ENCODE assay signal across 19 mouse cellular contexts in genomic region chr5:91036628-91037027, GRCm38 (mm10). TPM values are rescaled to one million over a fixed set of nuclear protein-coding genes. Genes with fewer than 3 reads are reported as not detected.
DNase-seq lines count a peak whose midpoint lies in the region; ATAC-seq and TF ChIP-seq lines count a peak whose summit lies in the region.
"Had no signal": no experiment of that assay in that cellular context is flagged by ENCODE, and none has a peak within 500 bp of the region (broad histone marks: within the 10 kb centered on the region; RNA-seq: fewer than 3 reads in every experiment).

No protein-coding gene starts in this region.

- no peak overlapping the region for H3K27ac ChIP-seq in gastrocnemius, adult 2 months
- no peak overlapping the region for H3K27ac ChIP-seq in midbrain, embryonic 13.5 days
- H3K27ac ChIP-seq: forebrain, embryonic 10.5 days; hindbrain, embryonic 10.5 days; limb, embryonic 12.5 days had no signal

- WGBS in midbrain, embryonic 13.5 days = 94% methylated on average over 4 of the region's 4 CpGs

- no peaks in the 10 kb centered on the region for H3K9me3 ChIP-seq in midbrain, embryonic 13.5 days
- H3K9me3 ChIP-seq: forebrain, embryonic 10.5 days; hindbrain, embryonic 10.5 days; limb, embryonic 12.5 days; megakaryocyte, embryonic 14.5 days had no signal

- H3K36me3 ChIP-seq in midbrain, embryonic 13.5 days = no peaks in the 10 kb centered on the region
- H3K36me3 ChIP-seq: forebrain, embryonic 10.5 days; hindbrain, embryonic 10.5 days; limb, embryonic 12.5 days had no signal

- peak; percentile 52 for DNase-seq in gastrocnemius, adult 18-20 months (ENCODE audit: low spot score)
- no peak for DNase-seq in gastrocnemius, adult 2 months
- peak; percentile 3 to 6 for DNase-seq in urinary bladder, postnatal 36 days (ENCODE audit: low spot score in 2 of 2)
- no peak for DNase-seq in urinary bladder, postnatal 25 days (ENCODE audit: low spot score)
- DNase-seq in lung, postnatal 10 days = peak; percentile 9
- DNase-seq: cerebellum, adult 8-10 months; gastrocnemius, postnatal 25 days; layer of hippocampus, adult 9-11 months had no signal

- no peak overlapping the region for H3K9ac ChIP-seq in midbrain, embryonic 13.5 days (replicated peaks)
- H3K9ac ChIP-seq: limb, embryonic 12.5 days had no signal

- ATAC-seq in midbrain, embryonic 13.5 days = no peak
- no peak for ATAC-seq in frontal cortex, adult (ENCODE audit: low TSS enrichment)
- ATAC-seq in inflammation-experienced regulatory T-cells, adult 6 months = no peak
- ATAC-seq: Patski had no signal

- no peak for TF ChIP-seq CTCF in gastrocnemius, adult 2 months (IDR thresholded peaks at IDR 0.05)

- intact Hi-C loops in gastrocnemius, adult 2 months (cut with DNase I) = no loop called here

- no peaks in the 10 kb centered on the region for H3K27me3 ChIP-seq in midbrain, embryonic 13.5 days
- H3K27me3 ChIP-seq: limb, embryonic 12.5 days; megakaryocyte, embryonic 14.5 days; Patski had no signal

- no peaks in the 10 kb centered on the region for H3K4me1 ChIP-seq in midbrain, embryonic 13.5 days (replicated peaks)
- H3K4me1 ChIP-seq: forebrain, embryonic 10.5 days; hindbrain, embryonic 10.5 days had no signal

- H3K4me2 ChIP-seq in midbrain, embryonic 13.5 days (replicated peaks) = no peak overlapping the region
- H3K4me2 ChIP-seq: limb, embryonic 12.5 days had no signal

- no peak overlapping the region for H3K4me3 ChIP-seq in gastrocnemius, adult 2 months
- H3K4me3 ChIP-seq in midbrain, embryonic 13.5 days (replicated peaks) = no peak overlapping the region
- H3K4me3 ChIP-seq: forebrain, embryonic 10.5 days; hindbrain, embryonic 10.5 days; limb, embryonic 12.5 days; megakaryocyte, embryonic 14.5 days had no signal

RNA-seq across cellular contexts. Expression of gene Epgn, which starts 9.4 kb away (rescaled TPM):
- under 1 TPM; 0.30 to 0.38 TPM for total RNA-seq in gastrocnemius, adult 18-20 months (2021)
- under 1 TPM; 0.28 to 0.42 TPM for total RNA-seq in gastrocnemius, adult 2 months (2021)
- polyA plus RNA-seq in midbrain, embryonic 13.5 days (2015; fragmentation: Nextera tagmentation; extraction: Ambion mirVana) = 0.12 and 0.23 TPM in 2 replicates
- polyA plus RNA-seq in inflammation-experienced regulatory T-cells, adult 6 months (2017; shearing (Covaris generic)) = not detected
- polyA plus RNA-seq: kidney, embryonic 14.5 days; small intestine, adult 2 months had no signal

RNA-seq across cellular contexts. Expression of gene Ereg, which starts 37.8 kb away (rescaled TPM):
- not detected for total RNA-seq in gastrocnemius, adult 18-20 months (2021)
- total RNA-seq in gastrocnemius, adult 2 months (2021) = not detected
- not detected in 2 replicates for polyA plus RNA-seq in midbrain, embryonic 13.5 days (2015; fragmentation: Nextera tagmentation; extraction: Ambion mirVana)
- polyA plus RNA-seq in inflammation-experienced regulatory T-cells, adult 6 months (2017; shearing (Covaris generic)) = not detected
- total RNA-seq: gastrocnemius, postnatal 25 days had no signal
- polyA plus RNA-seq: hindbrain, embryonic 10.5 days; kidney, embryonic 14.5 days; limb, embryonic 12.5 days; testis, adult 2 months had no signal

Comparison
In these comparisons a context has a peak if more than half of its experiments do, and no peak if none do; other contexts are left out.
1. DNase-seq: peak in gastrocnemius, adult 18-20 months (single experiment), urinary bladder, postnatal 36 days (2 of 2) and lung, postnatal 10 days (single experiment); none in gastrocnemius, adult 2 months (single experiment) and urinary bladder, postnatal 25 days (single experiment).